Mouse (Mus musculus) bone marrow, adult 2 months (tissue): ENCODE measurements around the gene Gm10490.

Experiments used
- CTCF ChIP-seq: fragments of 200-500 bp; IDR thresholded peaks from 2 replicates; pipeline ENCODE4 v1.5.1; 2011; ENCODE audit warnings: low read length, control low read depth; ENCODE audit not compliant: control insufficient read depth, insufficient read depth
- POLR2A ChIP-seq: fragments of 200-500 bp; IDR thresholded peaks from 2 replicates; pipeline ENCODE4 v1.6.1; 2011; ENCODE audit warnings: low read depth, mild to moderate bottlenecking, control low read depth, low read length, borderline replicate concordance; ENCODE audit not compliant: control insufficient read depth

DNA sequence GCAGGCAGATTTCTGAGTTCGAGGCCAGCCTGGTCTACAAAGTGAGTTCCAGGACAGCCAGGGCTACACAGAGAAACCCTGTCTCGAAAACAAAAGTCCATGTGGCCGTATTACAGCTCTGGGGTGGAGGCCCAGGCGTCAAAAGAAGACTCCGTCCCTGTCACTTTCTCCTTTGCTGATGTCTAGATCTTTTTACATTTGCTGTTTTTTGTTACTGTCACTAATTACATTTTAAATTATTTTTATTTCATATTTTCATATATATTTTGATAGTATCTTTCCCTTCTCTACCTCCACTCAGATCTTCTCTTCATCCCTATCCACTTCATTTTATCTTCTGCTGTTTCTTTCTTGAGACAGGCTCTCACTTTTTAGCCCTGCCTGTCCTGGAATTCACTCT, 1.6 kb upstream of the Gm10490 start, which contains the start of gene Gm10491:
- TF ChIP-seq CTCF (no peak), POLR2A (no peak)
